Comparison of ENCODE assay signal across 13 mouse cellular contexts in genomic region chr9:43474303-43474643, GRCm38 (mm10).
"Had no signal": no experiment of that assay in that cellular context is flagged by ENCODE, and none has a peak within 500 bp of the region (broad histone marks: within the 10 kb centered on the region; RNA-seq: fewer than 3 reads in every experiment).

No protein-coding gene starts in this region.

- H3K4me3 ChIP-seq: liver, embryonic 13.5 days; midbrain, embryonic 12.5 days; myocyte; neural tube, embryonic 13.5 days; stomach, embryonic 15.5 days had no signal

- H3K27ac ChIP-seq: kidney, postnatal 0 days; liver, embryonic 13.5 days; midbrain, embryonic 12.5 days; neural tube, embryonic 13.5 days; stomach, embryonic 15.5 days had no signal

- H3K9ac ChIP-seq: liver, embryonic 13.5 days; midbrain, embryonic 12.5 days; neural tube, embryonic 13.5 days; stomach, embryonic 15.5 days had no signal

- H3K4me2 ChIP-seq: liver, embryonic 13.5 days; midbrain, embryonic 12.5 days; neural tube, embryonic 13.5 days; stomach, embryonic 15.5 days had no signal

- H3K9me3 ChIP-seq: liver, embryonic 13.5 days; midbrain, embryonic 12.5 days; neural tube, embryonic 13.5 days; stomach, embryonic 15.5 days had no signal

- H3K27me3 ChIP-seq: liver, embryonic 13.5 days; midbrain, embryonic 12.5 days; stomach, embryonic 15.5 days had no signal

- DNase-seq: kidney, adult 2 months; liver, embryonic 13.5 days; lung, adult 2 months; lung, postnatal 14 days; lung, postnatal 4 days; retina, postnatal 1 day; spleen, adult 18-20 months; thymus, postnatal 25 days had no signal

- H3K36me3 ChIP-seq: liver, embryonic 13.5 days; midbrain, embryonic 12.5 days; neural tube, embryonic 13.5 days; stomach, embryonic 15.5 days had no signal

- H3K4me1 ChIP-seq: liver, embryonic 13.5 days; midbrain, embryonic 12.5 days; stomach, embryonic 15.5 days had no signal
